Mouse (Mus musculus): ENCODE measurements at regions not wholly inside any gene's neighbourhood (a gene's known extent, or its start where the extent isn't known, plus 50 kb on each side); places are given as distances from the start of the nearest gene placed in this dataset.
"Not testable (repeated sequence)": the region's sequence is repeated elsewhere in the genome, so short reads cannot be mapped to it uniquely, and the experiment has no call there.

DNA sequence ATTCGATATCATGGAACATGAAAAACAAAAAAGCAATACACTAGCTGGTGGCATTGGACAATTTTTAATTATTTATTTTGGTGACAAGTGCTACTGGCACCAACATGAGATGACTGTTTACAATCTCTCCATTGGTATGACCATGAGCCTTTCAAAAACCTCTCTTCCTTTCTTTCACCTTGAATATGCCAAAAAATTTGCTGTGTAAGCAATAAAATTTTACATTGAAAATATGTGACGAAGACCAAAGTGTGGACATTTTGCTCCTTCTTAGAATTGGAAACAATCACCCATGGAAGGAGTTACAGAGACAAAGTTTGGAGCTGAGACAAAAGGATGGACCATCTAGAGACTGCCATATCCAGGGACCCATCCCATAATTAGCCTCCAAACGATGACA, 83.4 kb upstream of the Gm49339 start:
- not testable (repeated sequence) for DNase-seq (ENCODE audit: low spot score)

DNA sequence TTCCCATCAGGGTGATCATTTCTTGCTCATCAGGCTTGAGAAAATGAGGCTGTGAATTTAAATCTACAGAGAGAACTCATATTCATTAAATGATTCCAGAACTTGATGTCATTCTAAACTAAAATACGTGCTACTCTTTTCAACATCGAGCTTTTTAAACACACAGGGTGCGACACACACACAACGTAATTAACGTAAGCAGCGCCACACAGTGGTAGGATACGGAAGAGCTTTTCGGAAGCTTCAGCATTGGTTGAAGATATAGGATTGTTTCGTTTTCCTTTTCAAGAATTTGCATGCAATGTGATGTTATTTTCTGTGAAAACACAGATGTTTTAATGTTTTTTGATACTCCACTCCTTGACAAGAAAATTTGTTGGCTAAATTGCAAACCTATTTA, 75.3 kb upstream of the Gm49339 start:
- peak; percentile 19 for DNase-seq (ENCODE audit: low spot score)

DNA sequence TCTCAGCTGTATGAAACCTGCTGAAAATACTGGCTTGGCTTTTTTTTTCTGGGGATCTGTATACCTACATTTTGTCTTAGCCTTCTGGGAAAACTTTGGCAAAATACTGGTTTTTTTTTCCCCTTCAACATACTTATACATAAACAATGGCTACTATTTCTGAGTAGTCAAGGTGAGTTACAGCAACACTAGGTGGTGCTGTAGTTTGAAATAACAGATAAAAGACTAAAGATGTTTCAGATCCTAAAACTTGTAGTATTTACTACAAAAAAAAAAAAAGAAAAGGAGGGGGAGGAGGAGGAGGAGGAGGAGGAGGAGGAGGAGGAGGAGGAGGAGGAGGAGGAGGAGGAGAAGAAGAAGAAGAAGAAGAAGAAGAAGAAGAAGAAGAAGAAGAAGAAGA, 67.6 kb upstream of the Gm49339 start:
- no peak for DNase-seq (ENCODE audit: low spot score)

DNA sequence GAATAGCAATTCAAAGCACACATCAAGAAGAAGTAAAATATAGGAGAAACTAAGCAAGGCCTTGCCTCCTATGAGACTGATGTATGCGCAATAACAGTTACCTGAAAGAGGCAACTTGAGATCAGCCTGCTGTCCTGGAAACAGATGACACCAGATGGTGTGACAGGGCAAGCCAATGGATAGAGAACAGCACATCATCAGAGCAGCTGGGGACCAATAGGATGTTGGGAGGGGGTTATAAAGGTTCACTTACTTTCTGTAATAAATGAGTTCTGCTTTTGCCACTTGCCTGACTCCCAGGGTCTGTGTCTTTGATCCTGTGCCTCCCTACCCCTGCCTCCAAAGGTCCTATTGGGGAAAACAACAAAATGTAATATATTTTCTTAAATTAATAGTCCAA, 65.9 kb upstream of the Gm49339 start:
- DNase-seq (ENCODE audit: low spot score), result no peak

DNA sequence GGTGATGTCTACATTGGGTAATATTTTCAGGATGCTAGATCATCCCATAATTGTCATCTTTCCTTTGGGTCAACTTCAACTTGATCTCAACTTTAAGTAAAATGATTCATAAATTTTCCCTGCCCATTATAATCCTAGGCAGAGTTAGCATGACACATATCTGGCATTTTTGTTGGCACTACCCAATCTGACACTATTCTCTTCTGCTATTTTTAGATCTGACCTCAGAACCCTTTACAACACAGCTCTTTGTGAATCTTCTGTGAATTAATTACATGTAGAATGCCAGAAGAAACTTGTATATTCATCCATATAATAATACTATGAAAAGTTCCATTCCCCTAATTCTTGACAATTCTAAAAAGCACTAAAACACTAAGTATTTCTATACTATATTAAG, 63.7 kb upstream of the Gm49339 start:
- no peak for DNase-seq (ENCODE audit: low spot score)

DNA sequence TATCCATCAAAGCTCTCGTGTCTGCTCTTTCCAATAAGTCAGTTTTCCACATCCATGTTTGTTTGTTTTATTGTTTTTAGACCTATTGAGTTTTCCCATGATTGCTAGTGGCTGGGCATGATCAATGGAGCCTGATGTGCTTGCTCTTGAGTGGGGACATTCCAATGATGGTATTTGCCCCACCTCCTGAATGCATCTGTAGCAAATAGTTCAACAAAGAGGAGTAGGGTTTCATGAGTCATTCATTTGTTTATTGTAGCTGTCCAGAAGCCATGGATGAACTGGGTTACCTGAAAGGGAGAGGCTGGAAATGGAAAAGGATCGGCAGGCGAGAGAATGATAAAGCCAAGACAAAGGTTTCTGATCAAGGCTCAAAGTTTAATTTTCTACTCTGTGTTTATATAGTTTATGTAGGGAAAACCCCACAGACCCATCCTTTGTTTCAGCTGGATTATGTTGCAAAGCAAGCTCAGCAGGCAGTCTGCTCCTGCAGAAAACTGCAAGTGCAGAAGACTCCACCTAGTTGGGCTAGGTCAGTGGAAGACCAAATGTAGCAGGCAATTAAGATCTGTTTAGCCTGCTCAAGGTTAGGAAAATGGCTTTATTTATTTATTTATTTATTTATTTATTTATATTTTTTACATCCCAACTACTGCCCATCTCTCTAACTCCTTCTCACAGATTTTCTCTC, 63.0 kb upstream of the Gm49339 start:
- DNase-seq (ENCODE audit: low spot score), result no peak

DNA sequence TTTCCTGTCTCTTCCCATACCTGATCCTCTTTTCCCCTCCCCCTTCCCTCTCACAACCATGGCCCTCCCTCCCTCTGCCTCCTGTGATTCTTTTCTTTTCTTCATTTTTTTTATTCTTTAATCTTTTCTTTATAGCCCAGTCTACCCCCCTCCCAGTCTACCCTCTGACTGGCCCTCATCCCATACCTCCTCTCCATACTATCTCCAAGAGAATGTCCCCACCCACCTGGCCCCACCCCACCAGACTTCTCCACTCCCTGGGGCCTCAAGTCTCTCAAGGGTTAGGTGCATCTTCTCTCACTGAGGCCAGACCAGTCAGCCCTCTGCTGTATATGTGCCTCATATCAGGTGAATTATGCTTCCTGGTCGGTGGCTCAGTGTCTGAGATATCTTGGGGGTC, 61.9 kb upstream of the Gm49339 start:
- no peak for DNase-seq (ENCODE audit: low spot score)

DNA sequence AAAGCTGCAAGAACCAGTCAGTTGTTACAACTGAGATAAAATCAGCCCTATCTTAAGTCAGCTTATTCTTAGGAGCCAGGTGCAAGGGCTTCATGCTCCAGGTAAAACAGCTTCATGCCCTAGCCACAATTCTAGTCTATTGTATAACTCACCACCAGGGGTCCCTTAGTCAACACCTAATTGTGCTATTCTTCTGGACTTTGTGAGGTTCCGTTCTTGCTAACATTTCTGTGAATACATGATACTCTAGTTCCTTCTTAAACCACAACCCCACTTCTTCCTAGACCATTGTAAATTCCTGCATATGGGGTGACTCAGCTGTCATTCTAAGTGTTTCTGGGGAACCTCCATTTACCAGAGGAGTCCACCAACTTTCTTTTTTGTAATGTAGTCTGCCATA, 57.9 kb upstream of the Gm49339 start:
- no peak for DNase-seq (ENCODE audit: low spot score)
